Mouse (Mus musculus) neutrophil, adult 59 days (primary cell): ENCODE results near the gene Btbd16. TPM values are rescaled to one million over a fixed set of nuclear protein-coding genes. Genes with fewer than 3 reads are reported as not detected.

ENCODE experiments used
- total RNA-seq, 2 experiments: library from RNA; stranded (reverse); gene quantifications; 1 replicate in 1 of 2; 2 replicates in 1 of 2; pipeline ENCODE4 v1.2.4; 2023

The Btbd16 gene
- not detected for total RNA-seq

GRCm38 (mm10) chr7:130773914-130774630, at the start of gene Btbd16:
Btbd16 (plus strand) TSS chr7:130774069.

GRCm38 (mm10) chr7:130865613-130866591, 92.0 kb downstream of the Btbd16 start, which contains the start of gene Plekha1:
Plekha1 (plus strand) TSS chr7:130865756.

Other genes starting within 250 kb of the Btbd16 start
- 10 to 100 TPM; 60.8 to 66.4 TPM for gene Nsmce4a, start 201.0 kb upstream of the Btbd16 start, total RNA-seq
- gene Tacc2, start 196.6 kb upstream of the Btbd16 start, total RNA-seq = 1 to 10 TPM; 2.4 to 4.8 TPM
- gene Plekha1, start 91.7 kb downstream of the Btbd16 start, total RNA-seq = 10 to 100 TPM; 22.9 to 26.4 TPM
- not detected for gene Htra1, start 162.0 kb downstream of the Btbd16 start, total RNA-seq